Mouse (Mus musculus) macrophage (primary cell): Measurements from ENCODE around the gene Nsmf. TPM values are rescaled to one million over a fixed set of nuclear protein-coding genes. Genes with fewer than 3 reads are reported as not detected.

ENCODE experiments used
- H3K27ac ChIP-seq: fragments of 350-480 bp; formaldehyde crosslinking; 2 replicates; pipeline ENCODE4 v1.9.0; 2021
- H3K36me3 ChIP-seq: fragments of 350-480 bp; formaldehyde crosslinking; 2 replicates; pipeline ENCODE4 v1.9.0; 2021; ENCODE audit errors: inconsistent target
- H3K4me3 ChIP-seq: fragments of 350-480 bp; formaldehyde crosslinking; 2 replicates; pipeline ENCODE4 v1.9.0; 2021; ENCODE audit errors: inconsistent target
- H3K79me2 ChIP-seq: fragments of 350-480 bp; formaldehyde crosslinking; 2 replicates; pipeline ENCODE4 v1.9.0; 2021; ENCODE audit errors: inconsistent target
- WGBS: methylation state at CpG from one replicate; pipeline ENCODE4 v1.1.7; 2026; ENCODE audit warnings: inconsistent platforms; ENCODE audit not compliant: missing documents; 5-methylcytosine and 5-hydroxymethylcytosine counted together
- polyA plus RNA-seq: library from polyadenylated mRNA; stranded (reverse); fragments of 250-400 nt; gene quantifications from 3 replicates; pipeline ENCODE4 v1.2.4, GENCODE M21; 2018; ENCODE audit warnings: inconsistent platforms

Nsmf gene
- polyA plus RNA-seq, 1 experiment from 2014 or later = 4.8 TPM

GRCm38 (mm10) chr2:25104122-25104521 lies 50.0 kb downstream of the Nsmf start:
- Histone ChIP-seq H3K4me3 (no peak overlapping the region), H3K79me2 (no peaks in the 10 kb centered on the region), H3K27ac (no peak overlapping the region), H3K36me3 (no peaks in the 10 kb centered on the region)
- WGBS = 84% methylated on average over 2 of the region's 2 CpGs

- Histone ChIP-seq H3K27ac (no peak overlapping the region), H3K79me2 (no peaks in the 10 kb centered on the region), H3K36me3 (no peaks in the 10 kb centered on the region), H3K4me3 (no peak overlapping the region)
- 81% methylated on average over 3 of the region's 3 CpGs for WGBS
Observed at GRCm38 (mm10) chr2:25106045-25106444, 51.9 kb downstream of the Nsmf start.

GRCm38 (mm10) chr2:25109487-25109886 lies 55.3 kb downstream of the Nsmf start:
- no peak overlapping the region for H3K27ac ChIP-seq
- no peaks in the 10 kb centered on the region for H3K79me2 ChIP-seq
- no peaks in the 10 kb centered on the region for H3K36me3 ChIP-seq
- no peak overlapping the region for H3K4me3 ChIP-seq

- H3K4me3 ChIP-seq = no peak overlapping the region
- H3K36me3 ChIP-seq = no peaks in the 10 kb centered on the region
- H3K27ac ChIP-seq = no peak overlapping the region
- no peaks in the 10 kb centered on the region for H3K79me2 ChIP-seq
Observed at GRCm38 (mm10) chr2:25110505-25111183, 56.5 kb downstream of the Nsmf start.

- H3K4me3 ChIP-seq = no peak overlapping the region
- 14% methylated on average over 9 of the region's 9 CpGs for WGBS
Observed at GRCm38 (mm10) chr2:25111184-25111791, 57.1 kb downstream of the Nsmf start.

More at GRCm38 (mm10) chr2:25111184-25111791, 57.1 kb downstream of the Nsmf start:
- Histone ChIP-seq H3K36me3 (no peaks in the 10 kb centered on the region), H3K27ac (no peak overlapping the region), H3K79me2 (no peaks in the 10 kb centered on the region)

Other genes with a start within 250 kb of the Nsmf start
- gene Ehmt1, start 134.7 kb upstream of the Nsmf start, polyA plus RNA-seq = 16.4 to 30.9 TPM (median 20.2 TPM) in 3 replicates
- gene Arrdc1, start 119.1 kb upstream of the Nsmf start, polyA plus RNA-seq = 31.6 to 60.4 TPM (median 40.5 TPM) in 3 replicates
- gene Zmynd19, start 104.6 kb upstream of the Nsmf start, polyA plus RNA-seq = 4.4 to 23.2 TPM (median 5.6 TPM) in 3 replicates
- gene Dph7, start 92.0 kb upstream of the Nsmf start, polyA plus RNA-seq = 5.7 to 9.6 TPM (median 7.8 TPM) in 3 replicates
- 63.2 to 80.5 TPM (median 76.8 TPM) in 3 replicates for gene Mrpl41, start 79.3 kb upstream of the Nsmf start, polyA plus RNA-seq
- gene Pnpla7, start 78.3 kb upstream of the Nsmf start, polyA plus RNA-seq = 43.8 to 153 TPM (median 111 TPM) in 3 replicates
- gene Entpd8, start 25.9 kb downstream of the Nsmf start, polyA plus RNA-seq = not detected in 3 replicates
- gene Noxa1, start 40.8 kb downstream of the Nsmf start, polyA plus RNA-seq = not detected in 3 replicates
- not detected in 3 replicates for gene Nrarp, start 126.4 kb downstream of the Nsmf start, polyA plus RNA-seq
- 56.5 to 71.1 TPM (median 57.4 TPM) in 3 replicates for gene Tor4a, start 142.5 kb downstream of the Nsmf start, polyA plus RNA-seq
- 18.9 to 30.4 TPM (median 29.5 TPM) in 3 replicates for gene Nelfb, start 157.1 kb downstream of the Nsmf start, polyA plus RNA-seq
- gene Stpg3, start 160.3 kb downstream of the Nsmf start, polyA plus RNA-seq = not detected in 3 replicates
- not detected in 3 replicates for gene Fam166a, start 164.4 kb downstream of the Nsmf start, polyA plus RNA-seq
- gene Tubb4b, start 170.3 kb downstream of the Nsmf start, polyA plus RNA-seq = 49.1 to 144 TPM (median 76.8 TPM) in 3 replicates
- gene Slc34a3, start 180.0 kb downstream of the Nsmf start, polyA plus RNA-seq = not detected in 3 replicates
- not detected in 3 replicates for gene Rnf224, start 182.4 kb downstream of the Nsmf start, polyA plus RNA-seq
- 0.21 to 0.42 TPM in 2 of 3 replicates, not detected in the other for gene Rnf208, start 187.9 kb downstream of the Nsmf start, polyA plus RNA-seq
- not detected in 3 replicates for gene Cysrt1, start 188.1 kb downstream of the Nsmf start, polyA plus RNA-seq
- gene AL732309.1, start 192.5 kb downstream of the Nsmf start, polyA plus RNA-seq = 3.0 to 6.1 TPM (median 4.7 TPM) in 3 replicates
- 5.9 to 17.1 TPM (median 12.4 TPM) in 3 replicates for gene Tmem203, start 201.1 kb downstream of the Nsmf start, polyA plus RNA-seq
- 6.1 to 7.8 TPM (median 6.6 TPM) in 3 replicates for gene Tprn, start 208.3 kb downstream of the Nsmf start, polyA plus RNA-seq
- gene Ssna1, start 218.1 kb downstream of the Nsmf start, polyA plus RNA-seq = 26.0 to 60.7 TPM (median 55.7 TPM) in 3 replicates
- gene Anapc2, start 218.1 kb downstream of the Nsmf start, polyA plus RNA-seq = 51.0 to 59.8 TPM (median 54.1 TPM) in 3 replicates
- not detected in 3 replicates for gene Tmem210, start 233.8 kb downstream of the Nsmf start, polyA plus RNA-seq
- not detected in 3 replicates for gene Lrrc26, start 235.6 kb downstream of the Nsmf start, polyA plus RNA-seq